Mouse (Mus musculus) embryonic facial prominence, embryonic 14.5 days (tissue): ENCODE measurements around the gene Gm8453. TPM values are rescaled to one million over a fixed set of nuclear protein-coding genes. Genes with fewer than 3 reads are reported as not detected.
"Not testable (repeated sequence)": the region's sequence is repeated elsewhere in the genome, so short reads cannot be mapped to it uniquely, and the experiment has no call there.

Experiments used
- ATAC-seq: fragments of 200-750 bp; cut with Nextera tagmentation; 2 replicates; pipeline ENCODE4 v1.8.0; 2017; ENCODE audit warnings: low read depth, moderate number of reproducible peaks, moderate TSS enrichment
- DNase-seq: peaks from one replicate; pipeline ENCODE4 v3.0.0-alpha.2; 2015; ENCODE audit warnings: low spot score
- H3K27ac ChIP-seq: fragments of 300-500 bp; sonication (generic); replicated peaks from 2 replicates; pipeline ENCODE4 v1.5.1; 2014; ENCODE audit warnings: low read depth, mild to moderate bottlenecking, low read length, moderate library complexity
- H3K27me3 ChIP-seq: fragments of 300-500 bp; sonication (generic); replicated peaks from 2 replicates; pipeline ENCODE4 v1.6.1; 2014; ENCODE audit warnings: low read length; ENCODE audit not compliant: control insufficient read depth, insufficient read depth
- H3K36me3 ChIP-seq: fragments of 300-500 bp; sonication (generic); 2 replicates; pipeline ENCODE4 v1.6.1; 2014; ENCODE audit warnings: low read length, mixed read lengths; ENCODE audit not compliant: control insufficient read depth, insufficient read depth
- H3K4me1 ChIP-seq: fragments of 300-500 bp; sonication (generic); 2 replicates; pipeline ENCODE4 v1.6.1; 2014; ENCODE audit warnings: antibody characterized with exemption, low read length; ENCODE audit not compliant: control insufficient read depth, insufficient read depth
- H3K4me2 ChIP-seq: fragments of 300-500 bp; sonication (generic); 2 replicates; pipeline ENCODE4 v1.6.1; 2014; ENCODE audit warnings: low read depth, mild to moderate bottlenecking, low read length, moderate library complexity, mixed read lengths
- H3K4me3 ChIP-seq: fragments of 300-500 bp; sonication (generic); 2 replicates; pipeline ENCODE4 v1.5.1; 2014; ENCODE audit warnings: low read depth, mild to moderate bottlenecking, low read length
- H3K9ac ChIP-seq: fragments of 300-500 bp; sonication (generic); 2 replicates; pipeline ENCODE4 v1.6.1; 2014; ENCODE audit warnings: low read depth, mild to moderate bottlenecking, low read length, moderate library complexity, mixed read lengths
- H3K9me3 ChIP-seq: fragments of 300-500 bp; sonication (generic); 2 replicates; pipeline ENCODE4 v1.6.1; 2016; ENCODE audit warnings: low read length; ENCODE audit not compliant: control insufficient read depth
- WGBS: fragments of 180-500 bp; shearing (Covaris S2); extraction: QIAGEN DNeasy Blood & Tissue Kit; methylation state at CpG from one replicate; pipeline ENCODE4 v1.1.7; 2014; 5-methylcytosine and 5-hydroxymethylcytosine counted together
- polyA plus RNA-seq: library from polyadenylated mRNA; unstranded; fragments of >200 nt; fragmentation: Nextera tagmentation; extraction: Ambion mirVana; gene quantifications from 2 replicates; pipeline ENCODE4 v1.2.1, GENCODE M21; 2014

Gm8453 gene
- not detected in 2 replicates for polyA plus RNA-seq

GRCm38 (mm10) chr7:22229384-22229783 is at the start of gene Gm8453:
Gene Gm8453 (minus strand): TSS chr7:22229484.
- not testable (repeated sequence) for DNase-seq

GRCm38 (mm10) chr7:22201164-22201563 is 28.1 kb downstream of the Gm8453 start, which contains the start of gene Gm8653:
Gene Gm8653 (minus strand): TSS chr7:22201264.
- not testable (repeated sequence) for H3K4me1 ChIP-seq

More at GRCm38 (mm10) chr7:22229384-22229783, at the start of gene Gm8453:
- H3K36me3 ChIP-seq, H3K9me3 ChIP-seq, H3K27ac ChIP-seq, H3K4me1 ChIP-seq, H3K4me3 ChIP-seq, H3K27me3 ChIP-seq, ATAC-seq, H3K4me2 ChIP-seq, H3K9ac ChIP-seq: not testable (repeated sequence)
- WGBS: 13% methylated on average over 1 of the region's 2 CpGs

DNA sequence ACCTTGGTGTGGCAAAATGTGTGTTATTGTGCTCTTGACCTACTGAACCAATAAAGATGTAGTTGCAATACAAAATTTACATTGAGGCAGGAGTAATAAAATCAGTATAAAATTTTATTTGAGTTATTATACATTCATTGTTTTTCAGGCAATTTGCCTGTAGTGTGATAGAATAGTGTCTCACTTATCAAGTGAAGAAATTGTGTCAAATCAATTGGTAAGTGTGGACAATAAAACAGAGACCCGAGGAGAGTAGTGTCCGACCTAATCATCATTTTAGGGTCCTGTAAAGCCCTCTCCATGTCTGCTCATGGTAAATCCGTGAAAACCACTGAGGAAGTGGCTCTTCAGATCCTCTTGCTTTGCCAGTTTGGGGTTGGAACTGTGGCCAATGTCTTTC is 40.2 kb downstream of the Gm8453 start, which contains the start of gene Vmn1r143:
Gene Vmn1r143 (plus strand): TSS at position 301 of the 400 bp plus-strand sequence.
- H3K9ac ChIP-seq, ATAC-seq, H3K4me2 ChIP-seq, H3K4me1 ChIP-seq, H3K9me3 ChIP-seq, H3K27ac ChIP-seq, H3K36me3 ChIP-seq, H3K4me3 ChIP-seq, H3K27me3 ChIP-seq, DNase-seq: not testable (repeated sequence)
- WGBS: no CpG with 5 or more reads among the region's 3 CpGs

More at GRCm38 (mm10) chr7:22201164-22201563, 28.1 kb downstream of the Gm8453 start, which contains the start of gene Gm8653:
- not testable (repeated sequence) for DNase-seq, H3K9me3 ChIP-seq, H3K36me3 ChIP-seq, H3K27ac ChIP-seq, H3K27me3 ChIP-seq, H3K4me3 ChIP-seq, ATAC-seq, H3K9ac ChIP-seq, H3K4me2 ChIP-seq
- WGBS: no CpG with 5 or more reads among the region's 2 CpGs

Other genes starting within 250 kb of the Gm8453 start
- not detected in 2 replicates for gene Vmn1r137, start 234.9 kb downstream of the Gm8453 start, polyA plus RNA-seq
- gene Vmn1r138, start 200.6 kb downstream of the Gm8453 start, polyA plus RNA-seq: not detected in 2 replicates
- not detected in 2 replicates for gene Gm6176, start 173.2 kb downstream of the Gm8453 start, polyA plus RNA-seq
- not detected in 2 replicates for gene Vmn1r139, start 160.4 kb downstream of the Gm8453 start, polyA plus RNA-seq
- not detected in 2 replicates for gene Gm16451, start 111.2 kb downstream of the Gm8453 start, polyA plus RNA-seq
- not detected in 2 replicates for gene Gm10666, start 94.7 kb downstream of the Gm8453 start, polyA plus RNA-seq
- not detected in 2 replicates for gene Vmn1r142, start 65.4 kb downstream of the Gm8453 start, polyA plus RNA-seq
- not detected in 2 replicates for gene Vmn1r143, start 40.1 kb downstream of the Gm8453 start, polyA plus RNA-seq
- not detected in 2 replicates for gene Gm8653, start 28.2 kb downstream of the Gm8453 start, polyA plus RNA-seq
- gene Gm4187, start 100.2 kb upstream of the Gm8453 start, polyA plus RNA-seq: not detected in 2 replicates
- gene Gm8660, start 141.6 kb upstream of the Gm8453 start, polyA plus RNA-seq: not detected in 2 replicates
- not detected in 2 replicates for gene Vmn1r148, start 184.1 kb upstream of the Gm8453 start, polyA plus RNA-seq
- not detected in 2 replicates for gene Vmn1r149, start 208.7 kb upstream of the Gm8453 start, polyA plus RNA-seq
- gene Gm10665, start 234.6 kb upstream of the Gm8453 start, polyA plus RNA-seq: not detected in 2 replicates